Mouse (Mus musculus) heart, embryonic 12.5 days (tissue): ENCODE results near the gene Cd53. TPM values are rescaled to one million over a fixed set of nuclear protein-coding genes. Genes with fewer than 3 reads are reported as not detected.
A peak's percentile ranks its signal among the peaks of the same experiment; 100 is the strongest.

Experiments
- ATAC-seq: fragments of 200-750 bp; cut with Nextera tagmentation; 2 replicates; pipeline ENCODE4 v1.8.0; 2017; ENCODE audit warnings: moderate TSS enrichment, moderate library complexity; ENCODE audit not compliant: insufficient number of reproducible peaks, low FRiP score
- H3K27ac ChIP-seq: fragments of 300-500 bp; sonication (generic); 2 replicates; pipeline ENCODE4 v1.5.1; 2016; ENCODE audit warnings: mild to moderate bottlenecking, moderate library complexity; ENCODE audit not compliant: poor library complexity, severe bottlenecking
- H3K27me3 ChIP-seq: fragments of 300-500 bp; sonication (generic); replicated peaks from 2 replicates; pipeline ENCODE4 v1.6.1; 2016; ENCODE audit warnings: mild to moderate bottlenecking, moderate library complexity
- H3K36me3 ChIP-seq: fragments of 300-500 bp; sonication (generic); 2 replicates; pipeline ENCODE4 v1.6.1; 2016; ENCODE audit warnings: mild to moderate bottlenecking, moderate library complexity
- H3K4me1 ChIP-seq: fragments of 300-500 bp; sonication (generic); replicated peaks from 2 replicates; pipeline ENCODE4 v1.6.1; 2016; ENCODE audit warnings: mild to moderate bottlenecking
- H3K4me2 ChIP-seq: fragments of 300-500 bp; sonication (generic); 2 replicates; pipeline ENCODE4 v1.6.1; 2016; ENCODE audit warnings: mild to moderate bottlenecking, moderate library complexity
- H3K4me3 ChIP-seq: fragments of 300-500 bp; sonication (generic); 2 replicates; pipeline ENCODE4 v1.5.1; 2016; ENCODE audit warnings: mild to moderate bottlenecking
- H3K9ac ChIP-seq: fragments of 300-500 bp; sonication (generic); 2 replicates; pipeline ENCODE4 v1.6.1; 2016; ENCODE audit warnings: mild to moderate bottlenecking, moderate library complexity
- H3K9me3 ChIP-seq: fragments of 300-500 bp; sonication (generic); replicated peaks from 2 replicates; pipeline ENCODE4 v1.6.1; 2016; ENCODE audit warnings: mild to moderate bottlenecking, moderate library complexity
- WGBS: fragments of 180-500 bp; shearing (Covaris S2); methylation state at CpG from one replicate; pipeline ENCODE4 v1.1.7; 2016; 5-methylcytosine and 5-hydroxymethylcytosine counted together
- polyA plus RNA-seq: library from polyadenylated mRNA; unstranded; fragments of >200 nt; fragmentation: Nextera tagmentation; extraction: Ambion mirVana; gene quantifications from 2 replicates; pipeline ENCODE4 v1.2.1, GENCODE M21; 2016

The Cd53 gene
- 2.6 and 3.9 TPM in 2 replicates for polyA plus RNA-seq

DNA sequence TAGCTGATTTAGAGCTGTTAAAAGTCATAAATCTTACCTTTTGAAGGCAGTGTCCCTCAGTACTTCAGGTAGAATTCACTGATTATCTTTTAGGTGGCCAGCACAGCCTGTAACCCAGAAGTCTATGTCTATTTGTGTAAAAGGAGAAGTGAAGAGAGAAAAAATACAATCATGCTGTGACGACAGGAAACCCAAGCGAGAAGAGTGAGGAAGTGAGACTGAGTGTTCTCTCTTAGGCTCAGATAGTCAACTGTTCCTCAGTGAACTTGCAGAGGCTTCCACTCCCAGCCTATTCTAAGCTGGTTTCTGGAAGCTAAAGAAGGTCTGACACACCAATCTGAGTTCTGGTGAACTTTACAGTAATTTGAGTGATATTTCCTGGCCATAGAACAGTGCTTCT lies at the start of gene Cd53:
Gene Cd53, minus strand, starts transcription at position 220 of the 400 bp plus-strand sequence.
- no peaks in the 10 kb centered on the region for H3K27me3 ChIP-seq
- no peak within 1 kb of the TSS for H3K9ac ChIP-seq
- no peaks in the 10 kb centered on the region for H3K4me1 ChIP-seq
- H3K4me3 ChIP-seq: no peak within 1 kb of the TSS
- H3K27ac ChIP-seq: no peak within 1 kb of the TSS
- peaks cover 5% of the 10 kb centered on the region; the same call in 1 of the 2 replicates for H3K9me3 ChIP-seq
- no peak for ATAC-seq
- WGBS: 37% methylated on average over 2 of the region's 2 CpGs
- H3K36me3 ChIP-seq: no peaks in the 10 kb centered on the region
- H3K4me2 ChIP-seq: no peak within 1 kb of the TSS

DNA sequence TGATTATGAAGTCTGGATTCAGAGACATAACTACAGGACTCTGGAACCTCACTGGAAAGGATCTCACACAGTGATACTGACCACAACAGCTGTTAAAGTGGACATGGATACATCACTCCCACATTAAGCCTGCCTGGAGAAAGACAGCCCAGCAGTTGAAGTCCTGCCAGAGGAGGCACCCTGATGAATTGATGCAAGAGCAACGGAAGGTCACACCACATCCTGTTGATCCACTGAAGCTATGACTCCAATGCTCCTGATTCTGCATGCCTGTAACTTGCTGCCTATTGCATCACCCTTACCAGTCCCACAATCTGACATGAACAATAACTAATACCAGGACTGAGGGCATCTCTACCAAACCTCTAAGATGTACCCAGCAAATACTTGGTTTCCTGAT lies 42.2 kb upstream of the Cd53 start:
- no peak overlapping the region for H3K27ac ChIP-seq
- H3K36me3 ChIP-seq: no peaks in the 10 kb centered on the region
- no peak for ATAC-seq
- H3K9me3 ChIP-seq: peaks cover 18% of the 10 kb centered on the region
- H3K4me1 ChIP-seq: no peaks in the 10 kb centered on the region
- WGBS: 63% methylated on average over 1 of the region's 1 CpGs
- no peak overlapping the region for H3K4me2 ChIP-seq
- no peaks in the 10 kb centered on the region for H3K27me3 ChIP-seq
- no peak overlapping the region for H3K9ac ChIP-seq
- H3K4me3 ChIP-seq: no peak overlapping the region

DNA sequence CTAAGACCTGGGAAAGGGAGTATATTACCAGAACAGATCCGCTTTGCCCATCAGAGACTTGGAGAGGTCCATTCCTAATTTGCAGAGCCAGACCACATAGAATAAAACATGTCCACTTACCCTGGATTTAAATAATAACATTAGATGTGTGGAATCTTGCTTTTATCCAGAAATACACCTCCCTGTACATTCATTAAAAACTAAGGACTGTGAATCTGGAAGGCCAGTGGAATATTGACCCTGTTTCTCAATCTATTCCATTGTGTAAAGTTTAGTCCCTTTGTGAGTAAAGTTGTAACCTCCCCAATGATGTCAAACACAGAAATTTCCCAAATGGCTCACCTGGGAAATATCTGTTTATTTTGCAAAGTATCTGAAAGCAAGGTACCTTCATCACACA lies 36.2 kb upstream of the Cd53 start, which contains the start of gene Olfr266:
Gene Olfr266, minus strand, starts transcription at position 101 of the 400 bp plus-strand sequence.
- ATAC-seq: no peak
- Histone ChIP-seq H3K9me3 (peaks cover 5% of the 10 kb centered on the region), H3K27ac (no peak within 1 kb of the TSS), H3K4me1 (no peaks in the 10 kb centered on the region), H3K36me3 (no peaks in the 10 kb centered on the region), H3K27me3 (no peaks in the 10 kb centered on the region), H3K4me3 (no peak within 1 kb of the TSS), H3K9ac (no peak within 1 kb of the TSS), H3K4me2 (no peak within 1 kb of the TSS)
- 66% methylated on average over 1 of the region's 1 CpGs for WGBS

DNA sequence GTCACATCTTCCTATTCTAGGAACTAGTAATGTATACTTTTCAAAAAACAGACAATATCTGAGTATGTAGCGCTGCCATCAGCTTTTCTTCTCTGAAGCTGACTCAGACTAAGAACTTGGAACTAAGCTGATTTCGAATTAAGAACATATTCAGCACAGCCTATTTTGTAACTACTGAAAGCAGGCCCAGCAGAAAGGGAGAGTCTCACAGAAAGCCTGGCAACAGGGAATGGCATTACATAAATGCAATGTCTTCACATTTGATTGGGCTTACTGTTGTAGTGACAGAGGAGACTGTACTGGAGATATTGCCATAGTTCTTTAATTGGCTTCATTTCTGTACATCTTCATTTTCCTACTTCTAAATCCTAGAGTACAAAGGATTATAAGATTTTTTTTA lies 27.7 kb upstream of the Cd53 start:
- Histone ChIP-seq H3K4me3 (no peak overlapping the region), H3K4me2 (no peak overlapping the region), H3K27me3 (no peaks in the 10 kb centered on the region), H3K4me1 (no peaks in the 10 kb centered on the region), H3K36me3 (no peaks in the 10 kb centered on the region), H3K27ac (no peak overlapping the region), H3K9ac (no peak overlapping the region), H3K9me3 (peaks cover 7% of the 10 kb centered on the region)
- no peak for ATAC-seq
- WGBS: 78% methylated on average over 2 of the region's 2 CpGs

DNA sequence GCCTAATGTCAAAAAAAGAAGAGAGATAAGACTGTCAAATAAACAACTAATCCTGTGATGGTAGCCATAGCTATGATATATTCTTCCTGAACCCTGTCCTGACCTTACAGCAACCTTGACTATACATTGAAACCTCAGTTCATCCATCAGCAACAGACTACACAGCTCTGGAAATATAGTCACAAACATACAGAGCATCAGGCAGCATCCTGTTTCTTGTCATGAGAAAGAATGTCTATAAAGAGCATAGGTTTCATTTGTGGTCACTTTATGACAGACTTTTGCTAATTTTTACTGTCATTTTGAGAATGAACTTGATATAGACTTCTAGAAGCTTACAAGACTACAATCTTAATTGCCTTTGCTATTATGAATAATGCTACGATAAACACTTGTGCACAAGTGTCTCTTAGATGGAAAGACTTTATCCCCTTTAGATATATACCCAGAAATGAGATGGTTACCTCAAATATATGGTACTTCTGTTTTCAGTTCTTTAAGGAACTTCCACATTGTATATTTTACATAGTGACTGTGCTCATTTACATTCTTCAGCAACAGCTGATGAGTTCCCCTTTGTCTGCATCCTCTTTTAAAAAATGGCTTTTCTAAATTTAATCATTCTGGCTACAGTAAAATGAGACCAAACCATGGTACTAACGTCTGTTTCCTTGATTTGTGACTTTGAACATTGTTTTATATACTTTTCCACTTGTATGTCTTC lies 19.2 kb upstream of the Cd53 start:
- no peaks in the 10 kb centered on the region for H3K27me3 ChIP-seq
- no peaks in the 10 kb centered on the region for H3K9me3 ChIP-seq
- no peak overlapping the region for H3K4me2 ChIP-seq
- H3K27ac ChIP-seq: no peak overlapping the region
- ATAC-seq: no peak
- no peaks in the 10 kb centered on the region for H3K36me3 ChIP-seq
- no peak overlapping the region for H3K9ac ChIP-seq
- H3K4me1 ChIP-seq: no peaks in the 10 kb centered on the region
- 60% methylated on average over 2 of the region's 2 CpGs for WGBS
- no peak overlapping the region for H3K4me3 ChIP-seq

DNA sequence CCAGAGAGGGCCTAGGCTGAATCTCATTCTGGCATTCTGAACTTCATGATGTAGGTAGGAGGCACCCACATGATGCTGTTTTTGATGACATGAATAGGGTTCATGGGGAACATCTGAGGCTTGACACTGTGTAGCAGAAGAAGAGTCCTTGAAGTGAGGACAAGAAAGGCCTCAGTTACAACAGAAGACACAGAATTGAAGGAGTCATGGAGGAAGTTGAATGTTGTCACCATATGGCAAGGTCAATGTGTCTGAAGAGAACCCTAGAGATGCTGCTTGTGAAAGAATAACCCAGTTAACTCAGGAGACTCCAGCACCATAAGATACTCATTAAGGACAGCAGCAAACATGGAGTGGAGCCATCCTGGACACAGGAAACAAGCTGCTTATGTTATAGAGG lies 8.1 kb upstream of the Cd53 start:
- no peaks in the 10 kb centered on the region for H3K27me3 ChIP-seq
- H3K36me3 ChIP-seq: no peaks in the 10 kb centered on the region
- H3K9me3 ChIP-seq: peaks cover 11% of the 10 kb centered on the region; the same call in 1 of the 2 replicates
- no peak overlapping the region for H3K9ac ChIP-seq
- H3K4me1 ChIP-seq: no peaks in the 10 kb centered on the region
- ATAC-seq: no peak
- H3K4me3 ChIP-seq: no peak overlapping the region
- H3K4me2 ChIP-seq: no peak overlapping the region
- no peak overlapping the region for H3K27ac ChIP-seq

DNA sequence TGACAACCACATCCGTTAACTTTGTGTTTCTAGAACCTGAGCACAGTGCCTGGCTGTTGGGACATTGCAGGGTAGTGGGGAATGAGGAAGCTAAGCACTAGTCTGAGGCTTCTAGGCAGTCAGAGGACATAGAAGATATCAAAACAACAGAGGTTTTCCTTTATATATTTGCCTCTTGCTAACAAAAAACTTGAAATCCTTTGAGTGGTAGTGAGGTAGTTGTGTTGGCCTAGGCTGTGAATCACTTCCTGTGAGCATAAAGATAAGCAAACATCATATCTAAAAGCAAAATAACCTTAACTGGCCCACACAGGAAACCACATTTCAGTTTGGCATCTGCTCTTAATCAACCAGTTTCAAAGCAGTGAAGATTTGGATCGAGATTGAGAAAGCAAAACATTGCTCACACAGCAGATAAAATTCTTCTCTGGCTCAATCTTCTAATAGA lies 1.5 kb downstream of the Cd53 start:
- Histone ChIP-seq H3K9ac (no peak overlapping the region), H3K9me3 (peaks cover 4% of the 10 kb centered on the region; the same call in 1 of the 2 replicates), H3K4me2 (no peak overlapping the region), H3K36me3 (no peaks in the 10 kb centered on the region), H3K27me3 (no peaks in the 10 kb centered on the region), H3K4me3 (no peak overlapping the region), H3K4me1 (no peaks in the 10 kb centered on the region), H3K27ac (peak overlapping the region; percentile 35)
- WGBS: 31% methylated on average over 2 of the region's 2 CpGs
- peak; percentile 71; the same call in 1 of the 2 replicates for ATAC-seq

DNA sequence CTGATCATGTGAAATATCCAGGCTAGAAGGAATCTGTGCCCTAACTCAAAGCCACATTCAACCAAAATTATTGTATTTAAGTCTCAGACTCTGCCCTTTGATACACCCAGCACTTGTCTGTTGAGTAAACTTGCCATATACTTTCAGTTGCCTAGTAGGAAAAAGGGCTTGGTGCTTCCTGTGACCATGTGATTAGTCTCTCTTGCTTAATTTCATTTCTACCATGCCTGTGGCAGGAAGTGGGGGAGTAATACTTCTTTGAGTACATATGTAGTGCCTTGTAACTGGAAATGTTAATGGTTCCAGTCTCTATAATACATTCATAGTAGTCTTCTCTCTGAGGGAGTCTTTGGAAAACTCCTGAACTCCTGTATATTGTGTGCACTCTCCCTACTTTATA lies 2.0 kb downstream of the Cd53 start:
- Histone ChIP-seq H3K4me2 (no peak overlapping the region), H3K4me1 (no peaks in the 10 kb centered on the region), H3K27ac (peak overlapping the region; percentile 35), H3K36me3 (no peaks in the 10 kb centered on the region), H3K27me3 (no peaks in the 10 kb centered on the region), H3K9ac (no peak overlapping the region), H3K9me3 (no peaks in the 10 kb centered on the region), H3K4me3 (no peak overlapping the region)
- peak; percentile 18; the same call in 1 of the 2 replicates for ATAC-seq

DNA sequence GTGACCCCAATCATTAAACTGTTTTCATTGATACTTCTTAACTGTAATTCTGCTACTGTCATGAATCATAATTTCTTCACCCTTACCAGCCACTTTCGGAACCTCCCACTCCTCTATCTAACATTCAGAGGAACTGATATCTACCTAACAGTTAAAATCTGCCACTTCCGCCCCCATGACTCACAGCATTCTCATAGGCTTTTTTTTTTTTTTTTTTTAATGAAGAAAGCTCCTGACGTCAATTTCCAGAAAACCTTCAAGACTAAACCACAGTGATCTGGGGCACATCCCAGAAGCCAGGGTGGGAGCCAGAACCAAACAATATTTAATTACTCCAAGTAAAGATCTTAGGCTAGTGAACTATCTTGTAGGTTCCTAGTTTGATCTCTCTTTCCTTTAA lies 4.8 kb downstream of the Cd53 start:
- 65% methylated on average over 3 of the region's 3 CpGs for WGBS
- no peaks in the 10 kb centered on the region for H3K36me3 ChIP-seq
- H3K4me1 ChIP-seq: no peaks in the 10 kb centered on the region
- H3K9ac ChIP-seq: no peak overlapping the region
- no peaks in the 10 kb centered on the region for H3K27me3 ChIP-seq
- H3K27ac ChIP-seq: no peak overlapping the region
- no peaks in the 10 kb centered on the region for H3K9me3 ChIP-seq
- H3K4me2 ChIP-seq: no peak overlapping the region
- no peak for ATAC-seq
- H3K4me3 ChIP-seq: no peak overlapping the region

DNA sequence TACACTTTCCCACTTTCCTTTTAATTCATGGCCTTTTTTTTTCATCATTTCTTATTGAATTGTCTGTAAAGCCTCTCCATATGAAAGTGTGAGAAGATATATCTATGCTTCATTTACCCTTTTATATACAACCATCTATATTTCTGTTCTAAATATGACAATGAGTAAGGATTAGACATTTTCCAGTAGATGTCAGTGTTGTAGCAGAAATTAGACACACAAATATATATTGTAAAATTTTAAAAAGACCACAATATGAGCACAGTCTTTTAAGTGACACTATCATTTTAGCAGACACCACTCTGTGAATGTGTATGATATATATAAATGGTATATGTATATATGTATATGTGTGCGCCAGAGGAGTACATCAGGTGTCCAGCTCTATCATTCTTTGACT lies 18.1 kb downstream of the Cd53 start:
- H3K4me2 ChIP-seq: no peak overlapping the region
- H3K36me3 ChIP-seq: no peaks in the 10 kb centered on the region
- no peak overlapping the region for H3K9ac ChIP-seq
- 70% methylated on average over 1 of the region's 1 CpGs for WGBS
- no peaks in the 10 kb centered on the region for H3K27me3 ChIP-seq
- H3K4me3 ChIP-seq: no peak overlapping the region
- H3K9me3 ChIP-seq: no peaks in the 10 kb centered on the region
- no peaks in the 10 kb centered on the region for H3K4me1 ChIP-seq
- H3K27ac ChIP-seq: no peak overlapping the region
- no peak for ATAC-seq

DNA sequence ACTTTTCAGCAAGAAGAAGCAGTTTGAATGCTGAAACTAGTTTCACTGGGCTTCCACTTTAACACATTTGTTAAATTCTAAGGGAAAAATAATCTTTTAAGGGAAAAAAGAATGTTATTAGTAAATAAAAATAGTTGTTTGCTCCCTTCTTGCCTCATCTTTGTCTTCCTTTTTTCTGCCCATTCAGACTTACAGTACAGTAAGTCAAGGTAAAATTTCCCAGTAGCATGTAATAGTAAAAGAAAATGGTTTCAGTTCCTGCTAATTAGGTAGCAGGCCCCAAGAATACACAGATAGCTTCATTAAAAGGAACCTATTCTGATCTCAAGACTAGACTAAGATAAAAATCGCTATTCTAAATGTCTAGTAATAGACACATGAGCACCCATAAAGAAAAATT lies 34.1 kb downstream of the Cd53 start:
- ATAC-seq: no peak
- Histone ChIP-seq H3K27ac (no peak overlapping the region), H3K9me3 (0 out of 2 replicates have a peak, but pooled peaks cover 2% of the 10 kb centered on the region), H3K4me3 (no peak overlapping the region), H3K27me3 (no peaks in the 10 kb centered on the region), H3K36me3 (no peaks in the 10 kb centered on the region), H3K4me2 (no peak overlapping the region), H3K4me1 (no peaks in the 10 kb centered on the region), H3K9ac (no peak overlapping the region)
- 40% methylated on average over 1 of the region's 1 CpGs for WGBS
